Mouse (Mus musculus) limb, embryonic 13.5 days (tissue): ENCODE results near the gene Mat2b. TPM values are rescaled to one million over a fixed set of nuclear protein-coding genes. Genes with fewer than 3 reads are reported as not detected.
A peak's percentile ranks its signal among the peaks of the same experiment; 100 is the strongest.
"Not testable (repeated sequence)": the region's sequence is repeated elsewhere in the genome, so short reads cannot be mapped to it uniquely, and the experiment has no call there.

ENCODE experiments used
- ATAC-seq: fragments of 200-750 bp; cut with Nextera tagmentation; 2 replicates; pipeline ENCODE4 v1.8.0; 2017; ENCODE audit warnings: low read depth, moderate number of reproducible peaks, moderate TSS enrichment; ENCODE audit not compliant: low FRiP score
- H3K27ac ChIP-seq: fragments of 300-500 bp; sonication (generic); 2 replicates; pipeline ENCODE4 v1.5.1; 2015; ENCODE audit warnings: inconsistent platforms, mild to moderate bottlenecking, moderate library complexity
- H3K27me3 ChIP-seq: fragments of 300-500 bp; sonication (generic); 2 replicates; pipeline ENCODE4 v1.6.1; 2015; ENCODE audit warnings: mild to moderate bottlenecking, inconsistent platforms
- H3K36me3 ChIP-seq: fragments of 300-500 bp; sonication (generic); 2 replicates; pipeline ENCODE4 v1.6.1; 2015; ENCODE audit warnings: inconsistent platforms, mild to moderate bottlenecking, moderate library complexity
- H3K4me1 ChIP-seq: fragments of 300-500 bp; sonication (generic); 2 replicates; pipeline ENCODE4 v1.6.1; 2015; ENCODE audit warnings: inconsistent platforms
- H3K4me2 ChIP-seq: fragments of 300-500 bp; sonication (generic); replicated peaks from 2 replicates; pipeline ENCODE4 v1.6.1; 2015; ENCODE audit warnings: inconsistent platforms, mild to moderate bottlenecking, moderate library complexity
- H3K4me3 ChIP-seq: fragments of 300-500 bp; sonication (generic); 2 replicates; pipeline ENCODE4 v1.5.1; 2015; ENCODE audit warnings: moderate library complexity, mild to moderate bottlenecking, inconsistent platforms
- H3K9ac ChIP-seq: fragments of 300-500 bp; sonication (generic); 2 replicates; pipeline ENCODE4 v1.6.1; 2015; ENCODE audit warnings: mild to moderate bottlenecking, inconsistent platforms
- H3K9me3 ChIP-seq: fragments of 300-500 bp; sonication (generic); 2 replicates; pipeline ENCODE4 v1.6.1; 2016; ENCODE audit warnings: inconsistent platforms
- WGBS: fragments of 180-500 bp; shearing (Covaris S2); methylation state at CpG from one replicate; pipeline ENCODE4 v1.1.7; 2015; 5-methylcytosine and 5-hydroxymethylcytosine counted together
- polyA plus RNA-seq: library from polyadenylated mRNA; unstranded; fragments of >200 nt; fragmentation: Nextera tagmentation; extraction: Ambion mirVana; gene quantifications from 2 replicates; pipeline ENCODE4 v1.2.1, GENCODE M21; 2015

Gene Mat2b
- polyA plus RNA-seq, result 117 and 118 TPM in 2 replicates

DNA sequence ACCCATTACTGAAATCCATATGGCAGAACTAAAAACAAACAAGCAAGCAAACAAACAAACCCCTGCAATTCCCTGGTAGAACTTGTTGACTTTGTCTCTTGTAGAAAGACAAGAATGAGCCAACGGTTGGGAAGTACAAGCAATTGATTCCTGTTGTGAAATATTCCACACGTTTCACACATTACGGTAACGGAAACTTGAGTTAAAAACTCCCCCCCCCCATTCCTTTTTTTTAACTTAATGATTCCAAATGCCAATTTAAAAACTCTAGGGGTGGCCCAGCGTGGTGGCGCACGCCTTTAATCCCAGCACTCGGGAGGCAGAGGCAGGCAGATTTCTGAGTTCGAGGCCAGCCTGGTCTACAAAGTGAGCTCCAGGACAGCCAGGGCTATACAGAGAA is at the start of gene Mat2b:
TSS of gene Mat2b (minus strand) at position 101 of the 400 bp plus-strand sequence.
- no peaks in the 10 kb centered on the region for H3K9me3 ChIP-seq
- peaks cover 17% of the 10 kb centered on the region for H3K4me1 ChIP-seq
- peak within 1 kb of the TSS; percentile 88 for H3K4me3 ChIP-seq
- H3K4me2 ChIP-seq, result peak within 1 kb of the TSS; percentile 81
- peaks cover 6% of the 10 kb centered on the region for H3K36me3 ChIP-seq
- H3K27me3 ChIP-seq, result no peaks in the 10 kb centered on the region
- 74% methylated on average over 9 of the region's 9 CpGs for WGBS
- peak within 1 kb of the TSS; percentile 98 for H3K27ac ChIP-seq
- H3K9ac ChIP-seq, result peak within 1 kb of the TSS; percentile 82
- no peak for ATAC-seq

DNA sequence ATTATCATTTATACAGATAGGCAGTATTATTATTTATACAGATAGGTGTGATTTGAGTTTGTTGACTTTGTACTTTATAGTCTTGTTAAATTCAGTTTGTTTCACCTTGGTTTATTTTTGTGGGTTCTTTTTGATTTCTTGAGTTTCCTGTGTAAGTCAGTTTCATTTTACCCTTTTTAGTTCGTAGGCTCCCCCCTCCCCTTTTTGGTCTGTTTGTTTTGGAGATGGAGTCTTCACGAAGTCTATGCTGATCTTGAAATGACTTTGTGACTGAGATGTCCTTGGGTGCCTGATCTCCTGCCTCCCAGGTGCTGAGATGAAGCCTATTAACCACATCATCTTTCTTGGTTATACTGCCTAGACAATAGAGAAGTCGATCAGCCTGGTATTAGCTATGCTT is 49.3 kb upstream of the Mat2b start:
- H3K4me3 ChIP-seq, result no peak overlapping the region
- peaks cover 22% of the 10 kb centered on the region for H3K36me3 ChIP-seq
- no peak overlapping the region for H3K9ac ChIP-seq
- H3K9me3 ChIP-seq, result no peaks in the 10 kb centered on the region
- no peaks in the 10 kb centered on the region for H3K27me3 ChIP-seq
- no peaks in the 10 kb centered on the region for H3K4me1 ChIP-seq
- no peak overlapping the region for H3K27ac ChIP-seq
- ATAC-seq, result no peak
- 87% methylated on average over 3 of the region's 3 CpGs for WGBS
- no peak overlapping the region for H3K4me2 ChIP-seq

DNA sequence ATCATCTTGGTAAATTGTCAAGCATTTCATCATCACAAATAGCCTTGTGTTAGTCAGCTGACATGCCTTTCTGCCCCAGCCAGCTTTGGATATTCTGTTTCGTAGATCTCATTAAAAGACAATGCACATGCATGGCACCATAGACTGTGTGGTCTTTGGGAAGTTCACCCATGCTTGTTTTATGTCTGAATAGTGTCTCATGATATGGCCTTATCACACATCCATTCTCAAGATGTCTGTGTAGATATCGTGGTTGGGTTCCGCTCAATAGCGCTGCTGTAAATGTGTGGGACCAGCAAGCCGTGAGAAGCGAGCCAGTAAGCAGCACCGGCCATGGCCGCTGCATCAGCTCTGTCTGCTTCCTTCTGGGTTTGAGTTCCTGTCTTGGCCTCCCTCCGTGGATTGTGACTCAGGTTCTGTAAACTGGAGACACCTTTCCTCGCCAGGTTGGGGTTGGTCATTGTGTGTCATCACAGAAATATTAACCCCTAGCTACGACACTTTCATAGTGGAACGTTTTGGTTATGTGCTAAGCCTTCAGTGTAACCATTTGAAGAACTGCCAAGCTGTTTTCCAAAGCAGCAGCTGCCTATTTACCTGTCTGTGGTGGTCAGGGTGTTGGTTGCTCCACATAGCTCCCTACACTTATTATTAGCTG is 46.7 kb upstream of the Mat2b start:
- 90% methylated on average over 12 of the region's 12 CpGs for WGBS
- Histone ChIP-seq H3K4me1 (no peaks in the 10 kb centered on the region), H3K4me3 (no peak overlapping the region), H3K27ac (no peak overlapping the region), H3K36me3 (peaks cover 43% of the 10 kb centered on the region), H3K27me3 (no peaks in the 10 kb centered on the region), H3K9ac (no peak overlapping the region), H3K9me3 (no peaks in the 10 kb centered on the region), H3K4me2 (no peak overlapping the region)
- ATAC-seq, result no peak

DNA sequence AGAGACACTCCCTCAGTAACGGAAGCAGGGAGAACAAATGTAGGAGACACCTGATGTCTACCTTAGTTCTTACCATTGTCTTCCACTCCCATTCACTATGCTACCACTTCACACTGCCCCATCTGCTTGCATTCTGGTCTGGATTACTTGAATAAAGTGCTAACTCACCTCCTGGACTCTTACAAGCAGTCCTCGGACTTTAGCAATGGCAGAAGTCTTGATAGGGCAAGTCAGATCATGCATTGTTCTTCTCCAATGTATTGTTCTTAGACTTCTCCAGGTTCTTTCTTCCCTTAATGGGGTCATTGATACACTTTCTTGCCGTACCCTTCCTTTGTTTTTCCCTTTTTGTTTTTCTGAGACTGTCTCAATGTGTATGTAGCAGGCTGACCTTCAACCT is 42.4 kb upstream of the Mat2b start:
- no peak overlapping the region for H3K27ac ChIP-seq
- H3K36me3 ChIP-seq, result peaks cover 48% of the 10 kb centered on the region
- ATAC-seq, result no peak
- H3K9ac ChIP-seq, result no peak overlapping the region
- H3K4me2 ChIP-seq, result no peak overlapping the region
- 95% methylated on average over 3 of the region's 3 CpGs for WGBS
- H3K4me1 ChIP-seq, result peaks cover 17% of the 10 kb centered on the region
- no peaks in the 10 kb centered on the region for H3K9me3 ChIP-seq
- H3K27me3 ChIP-seq, result no peaks in the 10 kb centered on the region
- H3K4me3 ChIP-seq, result no peak overlapping the region

DNA sequence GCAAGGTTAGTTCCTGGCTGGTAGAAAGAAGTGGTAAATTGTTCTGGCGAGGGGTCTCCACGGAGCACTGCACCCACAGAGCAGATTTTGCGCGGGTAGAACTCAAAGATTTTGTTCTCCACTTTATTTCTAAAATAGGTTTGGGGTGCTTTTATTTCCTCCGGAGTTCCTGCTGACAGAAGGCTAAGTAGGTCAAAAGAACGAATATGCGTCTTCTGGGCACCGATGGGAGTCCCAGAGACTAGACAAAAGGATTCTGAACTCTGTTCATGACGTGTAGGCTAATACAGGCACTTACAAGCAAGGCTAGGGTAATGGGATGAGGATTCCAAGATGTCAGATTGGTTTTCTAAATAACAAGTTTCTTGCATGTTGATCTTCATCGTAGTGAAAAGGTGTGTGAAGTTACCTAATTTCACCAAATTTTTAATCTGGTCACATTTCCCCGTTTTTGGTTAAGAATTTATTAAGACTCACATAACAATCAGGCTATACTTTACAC is 39.3 kb upstream of the Mat2b start:
- H3K36me3 ChIP-seq, result peaks cover 26% of the 10 kb centered on the region
- peak overlapping the region; percentile 84 for H3K4me2 ChIP-seq
- no peak for ATAC-seq
- peak overlapping the region; percentile 95 for H3K4me3 ChIP-seq
- no peaks in the 10 kb centered on the region for H3K9me3 ChIP-seq
- H3K27ac ChIP-seq, result peak overlapping the region; percentile 88; the same call in 1 of the 2 replicates
- peaks cover 30% of the 10 kb centered on the region for H3K4me1 ChIP-seq
- H3K9ac ChIP-seq, result peak overlapping the region; percentile 97
- H3K27me3 ChIP-seq, result no peaks in the 10 kb centered on the region
- WGBS, result 4% methylated on average over 11 of the region's 11 CpGs

DNA sequence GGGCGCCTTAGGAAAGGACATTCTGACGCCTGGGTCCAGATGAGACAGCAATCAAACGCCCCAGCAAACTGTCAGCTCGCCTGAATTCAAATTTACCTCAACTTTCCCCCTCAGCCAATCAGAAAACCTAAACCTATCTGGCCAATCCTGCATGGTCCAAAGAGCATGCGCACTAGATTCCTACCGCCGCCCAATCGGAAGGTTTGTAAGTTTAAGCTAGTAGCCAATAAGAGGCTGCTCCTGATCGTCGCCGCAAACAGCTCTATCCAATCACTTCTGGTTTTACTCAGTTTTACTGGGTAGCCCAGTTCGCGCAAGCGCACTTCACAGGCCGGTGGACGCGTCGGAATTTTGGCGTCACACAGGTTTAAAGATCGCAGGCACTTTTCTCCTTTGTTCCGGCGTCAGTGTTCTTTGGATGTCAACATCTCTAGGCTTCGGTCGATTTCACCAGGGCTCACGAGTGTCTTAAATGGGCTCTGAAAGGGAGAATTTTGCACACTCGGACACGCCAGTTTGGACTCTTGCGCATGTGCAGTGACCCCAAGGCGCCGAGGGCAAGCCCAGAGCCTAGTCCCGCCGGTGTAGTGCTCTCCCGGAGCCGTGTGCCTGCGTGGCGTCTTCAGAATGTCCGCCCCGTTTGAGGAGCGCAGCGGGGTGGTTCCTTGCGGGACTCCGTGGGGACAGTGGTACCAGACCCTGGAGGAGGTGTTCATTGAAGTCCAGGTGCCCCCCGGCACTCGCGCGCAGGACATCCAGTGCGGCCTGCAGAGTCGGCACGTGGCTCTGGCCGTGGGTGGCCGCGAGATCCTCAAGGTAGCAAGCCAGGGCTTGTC is 38.6 kb upstream of the Mat2b start, which contains the start of the genes Hmmr and Nudcd2:
TSS of gene Hmmr (minus strand) at position 84 of the 836 bp plus-strand sequence.
TSS of gene Nudcd2 (plus strand) at position 329 of the 836 bp plus-strand sequence.
- Histone ChIP-seq H3K9ac (peak within 1 kb of the TSS; percentile 97), H3K27me3 (no peaks in the 10 kb centered on the region), H3K9me3 (no peaks in the 10 kb centered on the region), H3K4me2 (peak within 1 kb of the TSS; percentile 85), H3K4me3 (peak within 1 kb of the TSS; percentile 95), H3K27ac (peak within 1 kb of the TSS; percentile 88), H3K4me1 (peaks cover 30% of the 10 kb centered on the region), H3K36me3 (peaks cover 26% of the 10 kb centered on the region)
- peak; percentile 99 for ATAC-seq
- under 1% methylated on average over 52 of the region's 52 CpGs for WGBS

GRCm38 (mm10) chr11:40732997-40733338 is 38.0 kb upstream of the Mat2b start:
- Histone ChIP-seq H3K9ac (peak overlapping the region; percentile 72), H3K9me3 (no peaks in the 10 kb centered on the region), H3K4me2 (peak overlapping the region; percentile 85), H3K27ac (no peak overlapping the region), H3K4me1 (peaks cover 30% of the 10 kb centered on the region), H3K27me3 (no peaks in the 10 kb centered on the region), H3K36me3 (peaks cover 25% of the 10 kb centered on the region), H3K4me3 (peak overlapping the region; percentile 95)
- under 1% methylated on average over 14 of the region's 14 CpGs for WGBS
- peak; percentile 21; the same call in 1 of the 2 replicates for ATAC-seq

GRCm38 (mm10) chr11:40718324-40718723 is 23.3 kb upstream of the Mat2b start:
- Histone ChIP-seq H3K27me3 (no peaks in the 10 kb centered on the region), H3K4me1 (no peaks in the 10 kb centered on the region), H3K9ac (no peak overlapping the region), H3K36me3 (peaks cover 86% of the 10 kb centered on the region), H3K4me2 (no peak overlapping the region), H3K4me3 (no peak overlapping the region), H3K9me3 (no peaks in the 10 kb centered on the region), H3K27ac (no peak overlapping the region)
- ATAC-seq, result no peak

DNA sequence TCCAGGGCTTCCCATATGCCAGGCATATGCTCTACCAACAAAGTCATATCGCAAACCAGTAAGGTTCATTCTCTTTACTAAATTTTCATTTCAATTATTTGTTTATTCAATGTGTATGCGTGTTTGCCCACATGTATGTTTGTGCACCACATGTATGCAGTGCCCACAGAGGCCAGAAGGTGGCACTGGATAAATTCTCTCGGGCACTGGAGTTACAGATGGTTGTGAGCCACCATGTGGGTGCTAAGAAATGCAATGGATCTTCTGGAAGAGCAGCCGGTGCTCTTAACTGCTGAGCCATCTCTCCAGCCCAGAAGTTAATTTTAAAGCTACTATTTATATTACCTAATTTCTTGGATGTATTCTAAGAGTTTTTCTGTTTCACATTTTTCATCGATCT is 20.5 kb upstream of the Mat2b start:
- ATAC-seq, result no peak

DNA sequence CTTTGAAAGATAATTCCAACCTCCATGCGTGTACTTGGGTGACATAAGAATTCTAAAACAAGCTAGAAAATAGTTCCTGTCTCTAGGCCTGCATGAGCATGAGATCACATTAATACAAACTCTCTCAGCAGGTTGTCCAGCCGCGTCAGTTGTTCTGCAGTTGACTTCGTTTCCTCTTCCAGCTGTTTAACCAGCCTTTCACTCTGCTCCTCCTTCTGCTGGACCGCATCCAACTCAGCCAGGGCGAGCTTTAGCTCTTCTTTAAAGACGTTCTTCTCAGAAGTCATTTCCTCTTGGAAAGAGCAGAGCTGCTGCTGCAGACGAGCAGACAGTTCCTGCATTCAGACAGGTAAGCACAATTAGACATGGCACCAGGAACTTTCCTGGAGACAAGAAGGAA is 18.9 kb upstream of the Mat2b start:
- Histone ChIP-seq H3K36me3 (peaks cover 84% of the 10 kb centered on the region), H3K9ac (no peak overlapping the region), H3K4me2 (no peak overlapping the region), H3K9me3 (no peaks in the 10 kb centered on the region), H3K4me1 (no peaks in the 10 kb centered on the region), H3K4me3 (no peak overlapping the region), H3K27ac (no peak overlapping the region), H3K27me3 (no peaks in the 10 kb centered on the region)
- 83% methylated on average over 8 of the region's 8 CpGs for WGBS
- no peak for ATAC-seq

More for the DNA sequence above, 20.5 kb upstream of the Mat2b start:
- WGBS, result 95% methylated on average over 5 of the region's 5 CpGs
- H3K27ac ChIP-seq, result no peak overlapping the region
- H3K4me1 ChIP-seq, result no peaks in the 10 kb centered on the region
- no peak overlapping the region for H3K9ac ChIP-seq
- peaks cover 81% of the 10 kb centered on the region for H3K36me3 ChIP-seq
- no peaks in the 10 kb centered on the region for H3K9me3 ChIP-seq
- H3K27me3 ChIP-seq, result no peaks in the 10 kb centered on the region
- H3K4me2 ChIP-seq, result no peak overlapping the region
- no peak overlapping the region for H3K4me3 ChIP-seq

DNA sequence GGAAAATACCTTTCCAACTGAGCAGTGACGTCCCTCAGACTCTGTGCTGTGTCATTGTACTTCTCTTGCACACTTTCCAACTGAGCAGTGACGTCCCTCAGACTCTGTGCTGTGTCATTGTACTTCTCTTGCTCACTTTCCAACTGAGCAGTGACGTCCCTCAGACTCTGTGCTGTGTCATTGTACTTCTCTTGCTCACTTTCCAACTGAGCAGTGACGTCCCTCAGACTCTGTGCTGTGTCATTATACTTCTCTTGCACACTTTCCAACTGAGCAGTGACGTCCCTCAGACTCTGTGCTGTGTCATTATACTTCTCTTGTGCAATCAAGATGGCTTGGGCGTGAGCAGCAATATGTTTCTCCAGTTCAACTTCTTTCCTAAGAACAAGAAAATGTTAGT is 14.9 kb upstream of the Mat2b start:
- WGBS, result 90% methylated on average over 6 of the region's 6 CpGs
- not testable (repeated sequence) for H3K27ac ChIP-seq, H3K4me1 ChIP-seq, H3K9ac ChIP-seq, H3K4me2 ChIP-seq, H3K4me3 ChIP-seq, ATAC-seq, H3K9me3 ChIP-seq, H3K27me3 ChIP-seq
- H3K36me3 ChIP-seq, result peaks cover 79% of the 10 kb centered on the region
